ENCODE assay signal across 13 mouse cellular contexts in the genomic region with DNA sequence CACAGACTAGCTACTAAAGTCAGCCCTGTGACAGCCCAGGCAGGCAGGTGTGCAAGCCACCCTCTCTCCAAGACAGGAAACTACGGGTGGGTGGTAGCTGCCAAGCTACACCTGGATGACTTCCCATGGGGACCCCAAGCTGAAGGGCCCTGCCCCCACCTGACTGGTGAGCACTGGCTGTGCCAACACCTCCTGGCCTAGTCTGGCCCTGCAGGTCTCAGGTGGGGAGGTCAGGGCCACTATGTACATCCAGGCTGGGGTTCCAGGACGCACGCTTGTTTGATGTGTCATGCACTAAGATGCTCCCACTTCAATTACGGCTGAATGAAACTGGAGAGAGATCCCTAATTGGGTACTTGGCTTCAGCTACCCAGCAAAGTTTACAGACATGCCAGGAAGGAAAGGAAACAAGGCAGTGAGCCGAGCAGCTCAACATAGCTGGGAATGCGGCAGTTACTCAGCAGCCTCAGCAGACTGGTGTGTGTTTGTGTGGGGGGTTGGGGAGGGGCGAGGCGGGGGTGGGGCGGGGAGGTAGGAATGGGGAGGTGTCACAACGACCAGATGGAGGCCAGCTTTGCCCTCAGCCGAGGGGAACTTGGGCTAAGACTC.
DNase-seq lines count a peak whose midpoint lies in the region; ATAC-seq and TF ChIP-seq lines count a peak whose summit lies in the region.
"Had no signal": no experiment of that assay in that cellular context is flagged by ENCODE, and none has a peak within 500 bp of the region (broad histone marks: within the 10 kb centered on the region; RNA-seq: fewer than 3 reads in every experiment).

No protein-coding gene starts in this region.

- no peak overlapping the region for H3K4me3 ChIP-seq in hindbrain, postnatal 0 days (ENCODE audit: low read length)
- no peak overlapping the region for H3K4me3 ChIP-seq in hindbrain, embryonic 14.5 days (replicated peaks; ENCODE audit: low read length)
- no peak overlapping the region for H3K4me3 ChIP-seq in stomach, embryonic 16.5 days (replicated peaks; ENCODE audit: low read length)
- H3K4me3 ChIP-seq: layer of hippocampus, adult 2 months; liver, embryonic 13.5 days had no signal

- intact Hi-C loops in gastrocnemius, postnatal 14 days (cut with DNase I; ENCODE audit: low total_unique reads) = no loop called here
- intact Hi-C loops in heart, postnatal 14 days (cut with DNase I) = no loop called here

- H3K36me3 ChIP-seq in hindbrain, postnatal 0 days (ENCODE audit: insufficient read depth, low read length) = no peaks in the 10 kb centered on the region
- H3K36me3 ChIP-seq in hindbrain, embryonic 14.5 days (replicated peaks; ENCODE audit: control insufficient read depth, insufficient read depth) = no peaks in the 10 kb centered on the region
- H3K36me3 ChIP-seq in stomach, embryonic 16.5 days (ENCODE audit: control insufficient read depth, insufficient read depth, low read length) = no peaks in the 10 kb centered on the region

- DNase-seq in hindbrain, postnatal 0 days (ENCODE audit: low spot score) = peak; percentile 37
- DNase-seq in hindbrain, embryonic 14.5 days (ENCODE audit: low spot score) = no peak
- DNase-seq in right cerebral cortex, postnatal 10 days (ENCODE audit: low spot score in 2 of 2) = peak; percentile 72 to 76
- DNase-seq in right cerebral cortex, postnatal 14 days = no peak
- DNase-seq in gastrocnemius, postnatal 14 days = peak; percentile 48
- DNase-seq in heart, postnatal 14 days = no peak
- DNase-seq: cerebellum, adult 9-11 months; heart, postnatal 4 days; liver, embryonic 13.5 days had no signal

- no peak overlapping the region for H3K9ac ChIP-seq in hindbrain, postnatal 0 days (replicated peaks; ENCODE audit: low read length)
- no peak overlapping the region for H3K9ac ChIP-seq in hindbrain, embryonic 14.5 days
- H3K9ac ChIP-seq in stomach, embryonic 16.5 days (ENCODE audit: low read length) = no peak overlapping the region
- H3K9ac ChIP-seq: liver, embryonic 13.5 days had no signal

- no peaks in the 10 kb centered on the region; the same call in 1 of the 2 replicates for H3K4me1 ChIP-seq in hindbrain, postnatal 0 days (ENCODE audit: insufficient read depth, low read length)
- peaks cover 16% of the 10 kb centered on the region; the same call in 1 of the 2 replicates for H3K4me1 ChIP-seq in hindbrain, embryonic 14.5 days (replicated peaks; ENCODE audit: control insufficient read depth, insufficient read depth, low read length)
- peaks cover 7% of the 10 kb centered on the region for H3K4me1 ChIP-seq in stomach, embryonic 16.5 days (ENCODE audit: control insufficient read depth, insufficient read depth, low read length)
- H3K4me1 ChIP-seq: liver, embryonic 13.5 days had no signal

- H3K9me3 ChIP-seq in hindbrain, postnatal 0 days (ENCODE audit: low read length) = no peaks in the 10 kb centered on the region
- H3K9me3 ChIP-seq in hindbrain, embryonic 14.5 days (ENCODE audit: control insufficient read depth, low read length) = no peaks in the 10 kb centered on the region
- no peaks in the 10 kb centered on the region for H3K9me3 ChIP-seq in stomach, embryonic 16.5 days (replicated peaks; ENCODE audit: control insufficient read depth, low read length)
- H3K9me3 ChIP-seq: liver, embryonic 13.5 days had no signal

- 54% methylated on average over 11 of the region's 11 CpGs for WGBS in hindbrain, postnatal 0 days
- 56% methylated on average over 11 of the region's 11 CpGs for WGBS in hindbrain, embryonic 14.5 days
- WGBS in stomach, embryonic 16.5 days = 35% methylated on average over 11 of the region's 11 CpGs

- H3K4me2 ChIP-seq in hindbrain, postnatal 0 days (ENCODE audit: low read depth, low read length) = no peak overlapping the region
- H3K4me2 ChIP-seq in hindbrain, embryonic 14.5 days (replicated peaks) = no peak overlapping the region
- no peak overlapping the region for H3K4me2 ChIP-seq in stomach, embryonic 16.5 days (ENCODE audit: low read depth, low read length)
- H3K4me2 ChIP-seq: liver, embryonic 13.5 days had no signal

- no peaks in the 10 kb centered on the region for H3K27me3 ChIP-seq in hindbrain, postnatal 0 days (ENCODE audit: insufficient read depth, low read length)
- no peaks in the 10 kb centered on the region for H3K27me3 ChIP-seq in hindbrain, embryonic 14.5 days (ENCODE audit: control insufficient read depth, insufficient read depth, low read length)
- no peaks in the 10 kb centered on the region for H3K27me3 ChIP-seq in stomach, embryonic 16.5 days (ENCODE audit: control insufficient read depth, insufficient read depth, low read length)
- H3K27me3 ChIP-seq: CH12.LX; liver, embryonic 13.5 days had no signal

- no peak for TF ChIP-seq CTCF in hindbrain, postnatal 0 days (IDR thresholded peaks at IDR 0.05; ENCODE audit: low read depth)

- ATAC-seq in hindbrain, postnatal 0 days = no peak
- ATAC-seq in hindbrain, embryonic 14.5 days (ENCODE audit: low FRiP score) = no peak
- ATAC-seq in stomach, embryonic 16.5 days (ENCODE audit: insufficient read depth, low FRiP score) = peak; percentile 36; the same call in 1 of the 2 replicates
- no peak for ATAC-seq in erythroblast, adult 5-6 weeks (replicated peaks; ENCODE audit: low FRiP score, poor library complexity, severe bottlenecking)

- no peak overlapping the region for H3K27ac ChIP-seq in hindbrain, postnatal 0 days
- H3K27ac ChIP-seq in hindbrain, embryonic 14.5 days = no peak overlapping the region
- peak overlapping the region; percentile 28; the same call in 1 of the 2 replicates for H3K27ac ChIP-seq in stomach, embryonic 16.5 days (ENCODE audit: low read length)
- H3K27ac ChIP-seq: layer of hippocampus, adult 2 months; liver, embryonic 13.5 days had no signal

Comparison
In these comparisons a context has a peak if more than half of its experiments do, and no peak if none do; other contexts are left out.
1. DNase-seq: peak in hindbrain, postnatal 0 days (single experiment), right cerebral cortex, postnatal 10 days (2 of 2) and gastrocnemius, postnatal 14 days (single experiment); none in hindbrain, embryonic 14.5 days (single experiment), right cerebral cortex, postnatal 14 days (single experiment) and heart, postnatal 14 days (0 of 2).